Mouse (Mus musculus): ENCODE results near the gene Cln3. TPM values are rescaled to one million over a fixed set of nuclear protein-coding genes. Genes with fewer than 3 reads are reported as not detected.

The Cln3 gene
- polyA plus RNA-seq, 1 experiment, result not detected

DNA sequence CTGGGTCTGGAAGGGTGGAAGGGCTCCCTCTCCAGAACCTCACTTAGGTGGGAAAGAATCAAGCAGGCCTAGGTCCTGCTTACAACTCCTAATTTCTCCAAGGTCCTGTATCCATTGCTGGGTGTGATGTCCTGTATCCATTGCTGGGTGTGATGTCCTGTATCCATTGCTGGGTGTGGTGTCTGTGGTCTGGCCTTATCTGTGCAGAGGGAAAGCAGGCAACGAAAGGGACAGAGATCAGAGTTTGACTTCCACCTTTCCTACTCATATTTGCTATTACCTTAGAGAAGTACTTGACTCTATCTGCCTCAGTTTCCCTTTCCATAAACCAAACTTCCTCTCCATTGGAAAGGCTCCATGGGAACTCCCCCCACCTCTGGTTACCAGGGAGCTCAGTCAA lies 37.8 kb upstream of the Cln3 start:
- no peak for TF ChIP-seq CTCF (IDR thresholded peaks at IDR 0.05; ENCODE audit: insufficient read depth, low read depth, low read length)
- no peak overlapping the region for H3K4me3 ChIP-seq (ENCODE audit: insufficient read depth, low read depth, low read length)
- WGBS, result 89% methylated on average over 1 of the region's 1 CpGs
- H3K4me1 ChIP-seq (ENCODE audit: control insufficient read depth, insufficient read depth, low read length), result peaks cover 18% of the 10 kb centered on the region
- no peak overlapping the region for H3K27ac ChIP-seq (ENCODE audit: insufficient read depth, low read depth, low read length)

DNA sequence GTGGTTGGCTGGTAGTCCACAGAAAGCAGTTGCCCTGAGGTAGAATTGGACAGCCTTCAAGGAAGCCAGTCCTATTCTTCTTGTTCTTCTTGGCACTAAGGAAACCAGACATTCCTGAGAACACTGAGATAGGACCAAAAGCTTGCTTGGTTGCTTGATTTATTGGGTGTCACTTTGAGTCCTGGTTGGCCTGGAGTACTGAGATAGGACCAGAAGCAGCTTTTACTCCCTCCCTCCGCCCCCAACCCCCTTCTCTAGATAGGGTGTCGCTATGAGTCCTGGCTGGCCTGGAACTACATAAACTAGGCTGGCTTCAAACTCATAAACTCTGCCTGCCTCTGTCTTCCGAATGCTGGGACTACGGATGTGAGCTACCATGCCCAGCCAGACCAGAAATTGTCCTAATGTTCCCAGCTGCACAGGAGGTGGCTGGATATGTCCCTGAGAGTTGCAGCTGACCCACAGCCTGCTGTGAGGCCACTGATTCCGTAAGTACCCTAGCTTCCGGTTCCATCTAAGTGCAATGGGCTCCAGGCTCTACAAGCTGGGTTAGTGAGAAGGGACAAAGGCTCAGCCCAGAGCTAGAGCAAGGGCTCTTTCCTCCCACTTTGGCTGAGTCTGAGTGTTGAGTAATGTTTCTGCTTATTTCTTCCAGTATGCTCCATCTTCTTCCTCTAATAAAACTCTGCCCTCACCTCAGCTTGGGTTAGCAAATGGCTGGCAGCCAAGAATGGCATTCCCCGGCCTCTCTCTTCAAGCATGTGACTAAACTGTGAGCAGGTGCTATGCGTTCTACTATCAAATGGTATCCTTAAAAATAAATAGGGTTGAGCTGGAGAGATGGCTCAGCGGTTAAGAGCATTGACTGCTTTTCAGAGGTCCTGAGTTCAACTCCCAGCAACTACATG lies 36.1 kb upstream of the Cln3 start:
- H3K4me1 ChIP-seq (ENCODE audit: control insufficient read depth, insufficient read depth, low read length), result peaks cover 12% of the 10 kb centered on the region
- TF ChIP-seq POLR2A (IDR thresholded peaks at IDR 0.05; ENCODE audit: insufficient read depth, low read depth, low read length), result no peak
- WGBS, result 85% methylated on average over 9 of the region's 9 CpGs
- H3K27ac ChIP-seq (ENCODE audit: insufficient read depth, low read depth, low read length), result no peak overlapping the region
- no peak overlapping the region for H3K4me3 ChIP-seq (ENCODE audit: insufficient read depth, low read depth, low read length)

DNA sequence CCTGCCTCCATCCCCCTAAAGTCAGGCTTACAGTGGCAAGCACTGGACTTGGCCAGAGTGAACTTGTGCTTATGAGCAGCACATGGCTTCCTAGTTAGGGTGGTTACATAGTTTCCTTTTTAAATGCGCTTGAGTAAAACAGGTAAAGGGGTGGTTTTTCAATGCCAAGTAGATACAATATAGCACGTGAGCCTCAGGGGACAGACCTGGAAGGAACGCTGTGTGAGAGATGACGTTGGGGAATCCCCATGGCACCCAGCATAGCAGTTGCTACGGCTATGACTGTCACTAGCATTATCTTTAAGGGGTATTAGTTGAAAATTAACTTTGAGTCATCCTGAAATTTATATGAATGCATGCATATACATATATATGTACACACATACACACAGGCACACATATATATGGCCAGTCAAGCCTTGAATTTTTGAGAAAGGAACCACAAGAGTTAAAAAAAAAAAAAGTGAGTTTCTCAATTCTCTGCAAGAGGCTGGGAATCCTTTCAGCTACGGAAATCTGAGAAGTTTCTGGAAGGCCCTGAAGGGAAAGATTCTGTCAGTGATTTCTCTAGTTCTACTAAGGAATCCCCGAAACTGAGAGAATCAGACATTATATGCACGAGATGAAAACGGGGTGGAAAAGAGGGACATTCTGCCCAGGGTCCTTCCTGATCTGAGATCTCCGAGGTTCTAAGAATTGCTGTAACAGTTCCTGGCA lies 34.1 kb upstream of the Cln3 start:
- Histone ChIP-seq H3K4me1 (ENCODE audit: control insufficient read depth, insufficient read depth, low read length) (peaks cover 3% of the 10 kb centered on the region), H3K4me3 (ENCODE audit: insufficient read depth, low read depth, low read length) (no peak overlapping the region), H3K27ac (ENCODE audit: insufficient read depth, low read depth, low read length) (no peak overlapping the region)
- TF ChIP-seq CTCF (IDR thresholded peaks at IDR 0.05; ENCODE audit: insufficient read depth, low read depth, low read length) (no peak), POLR2A (IDR thresholded peaks at IDR 0.05; ENCODE audit: insufficient read depth, low read depth, low read length) (no peak)
- WGBS, result 88% methylated on average over 10 of the region's 10 CpGs

DNA sequence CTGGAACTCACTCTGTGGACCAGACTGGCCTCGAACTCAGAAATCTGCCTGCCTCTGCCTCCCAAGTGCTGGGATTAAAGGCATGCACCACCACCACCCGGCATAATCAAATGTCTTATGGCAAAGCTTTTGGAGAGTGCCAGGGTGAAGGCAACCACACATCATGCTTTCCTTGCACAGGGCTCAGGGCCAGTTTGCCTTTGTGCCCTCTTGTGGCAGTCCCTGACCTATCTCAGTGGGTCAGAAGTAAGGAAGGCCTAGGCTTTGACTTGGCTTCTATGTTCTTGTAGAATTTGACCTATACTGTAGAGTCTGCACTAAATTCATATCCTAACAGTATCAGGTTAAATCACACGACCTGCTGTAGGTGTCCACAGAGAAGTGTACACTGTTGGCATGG lies 31.1 kb upstream of the Cln3 start:
- Histone ChIP-seq H3K27ac (ENCODE audit: insufficient read depth, low read depth, low read length) (no peak overlapping the region), H3K4me3 (ENCODE audit: insufficient read depth, low read depth, low read length) (no peak overlapping the region), H3K4me1 (ENCODE audit: control insufficient read depth, insufficient read depth, low read length) (no peaks in the 10 kb centered on the region)
- no peak for TF ChIP-seq CTCF (IDR thresholded peaks at IDR 0.05; ENCODE audit: insufficient read depth, low read depth, low read length)
- 73% methylated on average over 3 of the region's 3 CpGs for WGBS

DNA sequence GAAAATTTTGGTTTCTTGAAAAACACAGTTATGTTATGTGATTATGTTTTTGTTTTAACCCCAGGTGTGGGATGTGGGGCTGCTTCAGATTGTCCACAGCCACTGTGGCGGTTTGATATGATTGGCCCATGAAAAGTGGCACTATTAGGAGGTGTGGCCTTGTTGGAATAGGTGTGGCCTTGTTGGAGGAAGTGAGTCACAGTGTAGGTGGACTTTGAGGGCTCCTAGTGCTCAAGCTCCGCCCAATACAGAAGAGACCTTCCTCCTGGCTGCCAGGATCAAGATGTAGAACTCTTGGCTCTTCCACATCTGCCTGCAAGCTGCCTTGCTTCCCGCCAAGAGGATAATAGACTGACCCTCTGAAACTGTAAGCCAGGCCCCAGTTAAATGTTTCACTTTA lies 27.1 kb upstream of the Cln3 start:
- no peaks in the 10 kb centered on the region for H3K4me1 ChIP-seq (ENCODE audit: control insufficient read depth, insufficient read depth, low read length)
- 84% methylated on average over 3 of the region's 3 CpGs for WGBS
- no peak overlapping the region for H3K4me3 ChIP-seq (ENCODE audit: insufficient read depth, low read depth, low read length)
- H3K27ac ChIP-seq (ENCODE audit: insufficient read depth, low read depth, low read length), result no peak overlapping the region
- TF ChIP-seq POLR2A (IDR thresholded peaks at IDR 0.05; ENCODE audit: insufficient read depth, low read depth, low read length) (no peak), CTCF (IDR thresholded peaks at IDR 0.05; ENCODE audit: insufficient read depth, low read depth, low read length) (no peak)

DNA sequence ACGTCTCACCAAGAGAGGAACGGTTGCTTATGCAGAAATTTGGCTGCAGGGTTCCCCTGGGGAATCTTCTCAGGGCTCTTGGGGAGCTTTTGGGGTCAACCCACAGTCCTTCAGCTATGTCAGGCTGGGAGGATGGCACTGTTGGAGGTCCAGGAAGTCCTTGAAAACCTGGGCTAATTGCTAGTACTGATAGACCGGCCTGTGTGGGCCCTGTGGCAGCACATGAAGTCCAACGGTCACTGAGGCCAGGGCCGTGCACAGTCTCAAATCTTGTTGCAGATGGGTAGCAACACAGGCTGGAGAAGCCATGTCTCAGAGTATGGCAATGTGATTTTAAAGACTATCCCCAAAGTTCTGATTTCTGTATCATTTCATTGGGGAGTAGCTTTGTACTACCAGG lies 22.2 kb upstream of the Cln3 start:
- H3K4me3 ChIP-seq (ENCODE audit: insufficient read depth, low read depth, low read length), result no peak overlapping the region
- no peaks in the 10 kb centered on the region for H3K4me1 ChIP-seq (ENCODE audit: control insufficient read depth, insufficient read depth, low read length)
- no peak overlapping the region for H3K27ac ChIP-seq (ENCODE audit: insufficient read depth, low read depth, low read length)
- TF ChIP-seq POLR2A (IDR thresholded peaks at IDR 0.05; ENCODE audit: insufficient read depth, low read depth, low read length) (no peak), CTCF (IDR thresholded peaks at IDR 0.05; ENCODE audit: insufficient read depth, low read depth, low read length) (no peak)
- 91% methylated on average over 5 of the region's 5 CpGs for WGBS

DNA sequence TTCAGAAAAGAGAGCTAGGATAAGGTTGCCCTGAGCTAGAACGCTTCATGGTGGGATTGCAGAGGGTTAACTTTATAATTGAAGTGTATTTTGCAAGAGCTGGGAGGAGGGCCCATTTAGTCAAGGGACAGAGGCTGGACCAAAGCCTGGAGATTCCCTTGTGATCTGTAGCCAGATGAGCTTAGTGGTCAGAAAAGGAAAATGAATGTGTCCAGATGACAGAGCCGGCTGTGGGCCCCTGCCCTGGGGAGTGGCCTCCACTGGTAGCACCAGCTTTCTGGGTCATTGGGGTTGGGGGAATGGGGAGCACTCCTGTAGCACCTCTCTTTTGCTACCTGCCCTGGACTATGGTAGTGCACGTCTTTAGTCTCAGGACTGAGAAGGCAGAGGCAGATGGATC lies 21.4 kb upstream of the Cln3 start:
- no peak overlapping the region for H3K27ac ChIP-seq (ENCODE audit: insufficient read depth, low read depth, low read length)
- H3K4me1 ChIP-seq (ENCODE audit: control insufficient read depth, insufficient read depth, low read length), result no peaks in the 10 kb centered on the region
- 63% methylated on average over 3 of the region's 3 CpGs for WGBS
- TF ChIP-seq POLR2A (IDR thresholded peaks at IDR 0.05; ENCODE audit: insufficient read depth, low read depth, low read length) (no peak), CTCF (IDR thresholded peaks at IDR 0.05; ENCODE audit: insufficient read depth, low read depth, low read length) (no peak)
- H3K4me3 ChIP-seq (ENCODE audit: insufficient read depth, low read depth, low read length), result no peak overlapping the region

DNA sequence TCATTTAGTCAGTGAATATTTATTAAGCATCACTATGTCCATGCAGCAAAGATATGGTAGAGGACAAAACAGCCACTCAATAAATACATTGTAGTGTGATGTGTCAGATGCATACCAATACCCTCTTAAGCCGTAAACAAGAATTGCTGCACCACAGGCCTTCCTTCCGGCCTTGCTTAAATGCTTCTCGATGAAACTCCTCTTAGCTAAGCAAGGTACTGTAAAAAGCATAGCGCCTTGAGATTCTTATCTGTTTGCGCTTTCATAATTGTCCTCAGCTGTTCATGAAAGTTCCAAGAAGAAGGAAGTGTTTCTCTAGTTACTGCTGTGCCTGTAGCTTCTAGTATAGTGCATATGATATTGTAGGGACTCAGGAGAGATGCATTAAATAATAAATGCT lies 21.0 kb upstream of the Cln3 start:
- 82% methylated on average over 5 of the region's 5 CpGs for WGBS
- TF ChIP-seq CTCF (IDR thresholded peaks at IDR 0.05; ENCODE audit: insufficient read depth, low read depth, low read length) (no peak), POLR2A (IDR thresholded peaks at IDR 0.05; ENCODE audit: insufficient read depth, low read depth, low read length) (no peak)

DNA sequence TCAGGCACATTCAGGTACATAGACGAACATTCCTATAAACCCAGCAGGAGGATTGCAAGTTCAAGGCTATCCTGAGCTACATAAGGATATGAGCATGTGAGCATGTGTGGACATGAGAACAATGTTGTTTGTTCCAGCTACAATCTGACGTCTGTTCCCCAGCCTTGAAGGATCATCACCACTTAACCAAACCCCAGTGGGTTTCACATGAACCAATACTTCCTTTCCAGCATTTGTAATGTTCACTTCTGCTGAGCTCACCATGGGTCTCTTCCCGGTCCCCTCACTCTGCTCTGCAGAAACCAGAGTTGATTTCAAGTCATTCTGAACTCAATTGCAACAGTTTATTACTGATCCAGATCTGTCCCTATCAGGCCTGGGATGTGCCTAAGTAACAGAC lies 17.0 kb upstream of the Cln3 start:
- no peak overlapping the region for H3K4me3 ChIP-seq (ENCODE audit: insufficient read depth, low read depth, low read length)
- no peaks in the 10 kb centered on the region for H3K4me1 ChIP-seq (ENCODE audit: control insufficient read depth, insufficient read depth, low read length)
- TF ChIP-seq POLR2A (IDR thresholded peaks at IDR 0.05; ENCODE audit: insufficient read depth, low read depth, low read length), result no peak
- no peak for TF ChIP-seq CTCF (IDR thresholded peaks at IDR 0.05; ENCODE audit: insufficient read depth, low read depth, low read length)
- WGBS, result 93% methylated on average over 3 of the region's 3 CpGs
- no peak overlapping the region for H3K27ac ChIP-seq (ENCODE audit: insufficient read depth, low read depth, low read length)

More for the DNA sequence above, 21.0 kb upstream of the Cln3 start:
- Histone ChIP-seq H3K4me1 (ENCODE audit: control insufficient read depth, insufficient read depth, low read length) (no peaks in the 10 kb centered on the region), H3K4me3 (ENCODE audit: insufficient read depth, low read depth, low read length) (no peak overlapping the region), H3K27ac (ENCODE audit: insufficient read depth, low read depth, low read length) (no peak overlapping the region)
